Mouse (Mus musculus): Measurements from ENCODE around the gene Vav1.
"Not testable (repeated sequence)": the region's sequence is repeated elsewhere in the genome, so short reads cannot be mapped to it uniquely, and the experiment has no call there.

Vav1 gene

GRCm38 (mm10) chr17:57253306-57253705, 25.6 kb upstream of the Vav1 start:
- no peak for DNase-seq

- no peak for DNase-seq
These were observed 23.5 kb upstream of the Vav1 start for GRCm38 (mm10) chr17:57255354-57255753.

GRCm38 (mm10) chr17:57256921-57257485, 21.9 kb upstream of the Vav1 start:
- DNase-seq, result no peak

- no peak for DNase-seq
These were observed 20.7 kb upstream of the Vav1 start for GRCm38 (mm10) chr17:57258191-57258590.

GRCm38 (mm10) chr17:57259742-57260141, 19.2 kb upstream of the Vav1 start:
- DNase-seq, result no peak

- DNase-seq, result no peak
These were observed 18.5 kb upstream of the Vav1 start for GRCm38 (mm10) chr17:57260351-57260750.

GRCm38 (mm10) chr17:57261286-57261685, 17.6 kb upstream of the Vav1 start:
- no peak for DNase-seq

- DNase-seq, result no peak
These were observed 17.1 kb upstream of the Vav1 start for GRCm38 (mm10) chr17:57261796-57262195.

- no peak for DNase-seq
These were observed 15.9 kb upstream of the Vav1 start for GRCm38 (mm10) chr17:57262901-57263550.

- no peak for DNase-seq
These were observed 14.7 kb upstream of the Vav1 start for GRCm38 (mm10) chr17:57264164-57264563.

GRCm38 (mm10) chr17:57264972-57265945, 13.6 kb upstream of the Vav1 start:
- DNase-seq, result peak; percentile 66

GRCm38 (mm10) chr17:57267556-57268126, 11.3 kb upstream of the Vav1 start:
- DNase-seq, result no peak

GRCm38 (mm10) chr17:57271301-57271700, 7.6 kb upstream of the Vav1 start:
- DNase-seq, result no peak

GRCm38 (mm10) chr17:57273846-57274245, 5.1 kb upstream of the Vav1 start:
- peak; percentile 31 for DNase-seq

- no peak for DNase-seq
These were observed 4.2 kb upstream of the Vav1 start for GRCm38 (mm10) chr17:57274686-57275085.

GRCm38 (mm10) chr17:57275111-57275996, 3.5 kb upstream of the Vav1 start:
- peak; percentile 91 for DNase-seq

- peak; percentile 22 for DNase-seq
These were observed 2.9 kb upstream of the Vav1 start for GRCm38 (mm10) chr17:57275997-57276351.

- peak; percentile 76 for DNase-seq
These were observed 2.2 kb upstream of the Vav1 start for GRCm38 (mm10) chr17:57276634-57277121.

- DNase-seq, result not testable (repeated sequence)
These were observed 1.2 kb upstream of the Vav1 start for GRCm38 (mm10) chr17:57277598-57278261.

- no peak for DNase-seq
These were observed 363 bp upstream of the Vav1 start for GRCm38 (mm10) chr17:57278537-57278936.

- peak; percentile 83 for DNase-seq
These were observed 808 bp downstream of the Vav1 start for GRCm38 (mm10) chr17:57279591-57280224.
